Mouse (Mus musculus): ENCODE results near the gene Coa7. TPM values are rescaled to one million over a fixed set of nuclear protein-coding genes. Genes with fewer than 3 reads are reported as not detected.

The Coa7 gene
- total RNA-seq, 2 experiments from 2014 or later = 33.6 to 35.8 TPM

DNA sequence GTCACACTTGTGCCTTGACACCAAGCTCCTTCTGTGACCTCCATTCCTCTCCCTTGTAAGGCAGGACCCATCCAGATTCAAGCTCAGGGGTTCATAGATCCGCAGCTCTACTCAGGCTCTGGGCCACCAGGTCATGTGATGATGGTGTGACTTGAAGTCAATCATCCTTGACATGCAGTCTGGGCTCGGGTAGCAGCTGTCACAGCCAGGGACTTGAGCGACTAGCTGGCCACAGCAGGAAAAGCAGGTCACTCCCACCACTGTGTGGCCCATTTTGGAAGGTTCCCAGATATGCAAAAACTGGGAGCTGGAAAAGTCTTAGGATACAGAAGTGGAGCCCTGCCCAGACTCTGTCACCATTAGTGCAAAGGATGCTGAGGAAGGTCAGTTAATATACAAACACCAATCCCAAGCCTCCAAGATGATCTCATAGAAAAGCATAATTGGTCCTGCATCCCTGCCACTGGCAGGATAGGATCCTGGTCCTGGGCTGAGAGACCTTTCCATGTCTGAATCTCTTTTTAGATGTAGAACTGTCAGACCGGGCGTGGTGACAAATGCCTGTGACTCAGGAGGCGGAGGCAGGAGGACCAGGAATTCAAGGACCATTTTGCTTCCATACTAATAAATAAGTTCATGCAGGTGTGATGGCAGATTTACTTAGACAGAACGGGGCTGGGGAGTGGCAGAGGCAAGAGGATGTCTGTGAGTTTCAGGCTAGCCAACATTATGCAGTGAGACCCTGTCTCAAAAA, 7.1 kb upstream of the Coa7 start:
- no peak for TF ChIP-seq CTCF (IDR thresholded peaks at IDR 0.05)
- intact Hi-C loops (cut with DNase I) = loop anchor here (2.0 kb wide), 1 partner anchor 46 kb away; no protein-coding TSS in a partner anchor
- Histone ChIP-seq H3K27ac (no peak overlapping the region; the same call in 1 of the 2 replicates), H3K4me3 (no peak overlapping the region)
- DNase-seq = peak; percentile 59

DNA sequence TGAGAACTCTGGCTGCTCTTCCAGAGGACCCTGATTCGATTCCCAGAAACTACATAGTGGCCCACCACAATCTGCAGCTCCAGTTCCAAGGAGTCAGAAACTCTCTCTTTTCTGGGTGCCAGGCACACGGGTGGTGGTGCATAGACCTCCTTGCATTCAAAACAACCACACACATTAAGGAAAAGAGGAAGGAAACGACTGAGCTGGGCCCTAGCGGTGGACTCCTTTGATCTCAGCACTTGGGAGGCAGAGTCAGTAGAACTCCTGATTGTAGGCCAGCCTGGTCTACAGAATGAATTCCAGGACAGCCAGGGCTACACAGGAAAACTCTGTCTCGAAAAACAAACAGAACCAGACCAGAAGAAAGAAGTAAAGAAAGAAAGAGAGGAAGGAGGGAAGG, 4.4 kb upstream of the Coa7 start:
- Histone ChIP-seq H3K4me3 (no peak overlapping the region), H3K27ac (peak overlapping the region; percentile 77)
- TF ChIP-seq CTCF (IDR thresholded peaks at IDR 0.05) = no peak
- intact Hi-C loops (cut with DNase I) = no loop called here
- no peak for DNase-seq

DNA sequence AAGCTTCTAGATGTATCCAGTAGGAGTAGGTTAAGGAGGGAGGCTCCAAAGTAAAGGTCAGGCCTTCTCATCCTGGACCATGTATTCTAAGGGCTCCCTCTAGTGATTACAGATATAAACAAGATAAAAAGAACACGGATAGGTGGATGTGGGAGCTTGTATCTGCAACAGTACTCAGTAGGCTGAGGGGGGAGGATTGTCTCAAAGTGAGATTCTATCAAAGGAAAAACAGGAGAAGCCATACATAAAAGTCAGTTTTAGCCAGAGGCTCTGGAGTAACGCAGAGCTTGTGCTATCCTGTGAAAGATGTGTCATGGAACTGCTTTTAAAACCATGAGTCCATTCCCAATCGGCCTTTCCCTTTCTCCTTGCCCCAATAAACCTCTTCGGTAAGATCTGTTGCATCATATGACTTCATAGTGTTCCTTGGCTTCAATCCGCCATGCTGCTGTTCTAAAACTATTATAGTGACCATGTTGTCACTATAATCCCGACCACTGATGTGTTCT, 815 bp upstream of the Coa7 start:
- peak; percentile 69 for TF ChIP-seq CTCF (IDR thresholded peaks at IDR 0.05)
- peak overlapping the region; percentile 96 for H3K27ac ChIP-seq
- H3K4me3 ChIP-seq = peak overlapping the region; percentile 92
- no peak for DNase-seq
- intact Hi-C loops (cut with DNase I) = loop anchor here (5.0 kb wide), 2 partner anchors 75 to 160 kb away; partner anchors contain the start of gene Echdc2

DNA sequence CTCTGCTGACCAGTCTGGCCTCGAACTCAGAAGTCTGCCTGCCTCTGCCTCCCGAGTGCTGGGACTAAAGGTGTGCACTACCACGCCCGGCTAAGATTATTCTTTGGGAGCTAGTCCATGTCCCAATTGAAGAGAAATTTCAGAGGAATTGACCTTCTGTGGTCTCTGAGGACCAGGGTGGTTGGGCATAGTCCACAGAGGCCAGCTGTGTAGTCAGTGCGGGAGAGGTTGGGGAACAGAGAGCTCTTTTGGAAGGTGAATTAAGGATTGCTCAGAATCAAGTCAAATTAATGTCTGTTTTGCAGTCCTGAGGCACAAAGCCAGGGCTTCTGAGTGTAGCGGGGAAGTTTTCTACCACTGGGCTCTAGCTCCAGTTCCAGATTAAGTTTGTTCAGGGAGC, 1.9 kb downstream of the Coa7 start:
- TF ChIP-seq CTCF (IDR thresholded peaks at IDR 0.05) = no peak
- intact Hi-C loops (cut with DNase I) = loop anchor here (5.0 to 10.0 kb wide), 3 partner anchors 78 to 285 kb away; partner anchors contain the start of genes Cc2d1b and Echdc2
- H3K4me3 ChIP-seq = no peak overlapping the region
- no peak overlapping the region for H3K27ac ChIP-seq
- DNase-seq = no peak

DNA sequence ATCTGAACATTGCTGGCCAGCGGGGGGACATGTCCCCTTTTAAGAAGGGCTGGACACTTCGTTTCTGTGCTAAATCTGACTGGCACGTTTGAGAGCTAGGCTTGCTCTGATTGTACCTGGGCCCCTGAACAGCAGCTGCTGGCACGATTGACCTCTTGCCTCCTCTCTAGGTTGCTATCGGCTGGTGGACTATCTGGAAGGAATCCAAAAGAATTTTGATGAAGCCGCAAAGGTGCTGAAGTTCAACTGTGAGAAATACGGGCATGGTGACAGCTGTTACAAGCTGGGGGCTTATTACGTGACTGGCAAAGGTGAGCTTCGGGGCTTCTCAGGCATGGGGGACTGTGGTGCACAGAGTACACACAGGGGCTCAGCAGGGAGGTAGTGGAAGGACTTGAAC, 4.1 kb downstream of the Coa7 start:
- intact Hi-C loops (cut with DNase I) = loop anchor here (10.0 kb wide), 1 partner anchor 283 kb away; the partner anchor contains the start of gene Cc2d1b

DNA sequence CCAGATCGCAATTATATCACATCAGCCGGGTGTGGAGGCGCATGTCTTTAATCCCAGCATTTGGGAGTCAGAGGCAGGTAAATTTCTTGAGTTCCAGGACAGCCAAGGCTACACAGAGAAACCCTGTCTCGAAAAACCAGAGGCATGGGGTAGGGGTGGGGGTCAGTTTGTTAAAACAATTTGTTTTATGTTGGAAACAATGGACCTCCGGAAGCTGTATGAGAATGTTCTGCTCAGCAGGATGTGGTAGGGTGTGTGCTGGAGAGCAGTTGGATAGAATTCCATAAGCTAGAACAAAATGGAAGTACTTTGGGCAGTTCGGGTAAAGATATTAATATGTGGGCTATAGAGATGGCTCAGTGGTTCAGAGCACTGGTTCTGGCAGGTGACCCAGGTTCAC, 7.5 kb downstream of the Coa7 start:
- peak overlapping the region; percentile 63 for H3K27ac ChIP-seq

More for the DNA sequence above, 4.1 kb downstream of the Coa7 start:
- Histone ChIP-seq H3K27ac (no peak overlapping the region), H3K4me3 (no peak overlapping the region)
- TF ChIP-seq CTCF (IDR thresholded peaks at IDR 0.05) = no peak
- DNase-seq = no peak

DNA sequence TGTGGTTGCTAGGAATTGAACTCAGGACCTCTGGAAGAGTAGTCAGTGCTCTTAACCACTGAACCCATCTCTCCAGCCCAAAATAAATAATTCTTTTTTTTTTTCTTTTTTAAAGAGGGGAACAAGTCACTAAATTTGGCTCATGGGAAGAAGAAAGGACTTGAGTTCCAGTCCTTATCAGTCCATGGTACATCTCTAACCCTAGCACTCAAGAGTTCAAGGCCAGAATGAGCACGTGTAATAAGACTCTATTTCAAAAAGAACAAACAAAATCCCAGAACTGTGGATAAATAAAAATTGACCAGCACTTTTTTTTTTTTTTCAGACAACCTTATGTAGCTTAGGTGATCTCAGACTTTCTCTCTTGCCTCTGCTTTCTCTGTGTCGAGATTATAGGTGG, 8.8 kb downstream of the Coa7 start:
- Histone ChIP-seq H3K27ac (no peak overlapping the region), H3K4me3 (no peak overlapping the region)
- no peak for TF ChIP-seq CTCF (IDR thresholded peaks at IDR 0.05)
- intact Hi-C loops (cut with DNase I) = loop anchor here (5.0 to 10.0 kb wide), 2 partner anchors 236 to 278 kb away; partner anchors contain the start of gene Cc2d1b
- no peak for DNase-seq

More for the DNA sequence above, 7.5 kb downstream of the Coa7 start:
- DNase-seq = no peak
- intact Hi-C loops (cut with DNase I) = loop anchor here (5.0 to 10.0 kb wide), 2 partner anchors 237 to 279 kb away; partner anchors contain the start of gene Cc2d1b
- H3K4me3 ChIP-seq = no peak overlapping the region
- no peak for TF ChIP-seq CTCF (IDR thresholded peaks at IDR 0.05)

DNA sequence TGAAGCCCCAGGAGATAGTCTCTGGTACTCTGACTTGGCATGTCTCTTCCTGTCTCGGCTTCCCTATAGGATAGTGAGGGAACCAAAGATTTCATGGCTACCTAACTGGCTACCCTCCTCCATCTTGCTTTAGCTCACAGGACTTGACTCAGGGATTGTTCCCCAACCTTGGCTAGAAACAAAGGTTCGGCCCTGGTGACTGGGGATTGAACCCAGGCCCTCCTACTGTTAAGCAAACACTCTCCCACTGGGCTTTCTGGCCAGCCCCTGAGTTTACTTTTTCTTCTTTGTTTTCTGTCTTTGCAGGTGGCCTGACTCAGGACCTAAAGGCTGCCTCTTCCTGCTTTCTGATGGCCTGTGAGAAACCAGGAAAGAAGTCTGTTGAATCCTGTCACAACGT, 9.9 kb downstream of the Coa7 start:
- Histone ChIP-seq H3K27ac (no peak overlapping the region), H3K4me3 (no peak overlapping the region)
- TF ChIP-seq CTCF (IDR thresholded peaks at IDR 0.05) = no peak
- no peak for DNase-seq
- intact Hi-C loops (cut with DNase I) = loop anchor here (2.0 to 10.0 kb wide), 3 partner anchors 151 to 277 kb away; partner anchors contain the start of gene Cc2d1b

DNA sequence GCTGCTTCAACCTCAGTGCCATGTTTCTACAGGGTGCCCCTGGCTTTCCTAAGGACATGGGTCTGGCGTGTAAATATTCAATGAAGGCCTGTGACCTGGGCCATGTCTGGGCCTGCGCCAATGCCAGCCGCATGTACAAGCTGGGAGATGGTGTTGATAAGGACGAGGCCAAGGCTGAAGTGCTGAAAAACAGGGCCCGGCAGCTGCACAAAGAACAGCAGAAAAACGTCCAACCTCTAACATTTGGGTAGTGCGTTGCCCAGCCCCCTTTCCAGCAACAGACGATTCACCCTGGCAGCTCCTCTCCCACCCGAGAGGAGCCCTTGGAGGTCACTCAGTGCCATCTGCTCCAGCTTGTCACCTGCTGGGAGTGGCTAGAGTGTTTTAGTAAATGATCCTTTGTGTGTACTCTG, 10.4 kb downstream of the Coa7 start:
- DNase-seq = no peak
- Histone ChIP-seq H3K4me3 (no peak overlapping the region), H3K27ac (no peak overlapping the region; the same call in 1 of the 2 replicates)
- intact Hi-C loops (cut with DNase I) = loop anchor here (2.0 to 10.0 kb wide), 3 partner anchors 150 to 276 kb away; partner anchors contain the start of gene Cc2d1b
- no peak for TF ChIP-seq CTCF (IDR thresholded peaks at IDR 0.05)

DNA sequence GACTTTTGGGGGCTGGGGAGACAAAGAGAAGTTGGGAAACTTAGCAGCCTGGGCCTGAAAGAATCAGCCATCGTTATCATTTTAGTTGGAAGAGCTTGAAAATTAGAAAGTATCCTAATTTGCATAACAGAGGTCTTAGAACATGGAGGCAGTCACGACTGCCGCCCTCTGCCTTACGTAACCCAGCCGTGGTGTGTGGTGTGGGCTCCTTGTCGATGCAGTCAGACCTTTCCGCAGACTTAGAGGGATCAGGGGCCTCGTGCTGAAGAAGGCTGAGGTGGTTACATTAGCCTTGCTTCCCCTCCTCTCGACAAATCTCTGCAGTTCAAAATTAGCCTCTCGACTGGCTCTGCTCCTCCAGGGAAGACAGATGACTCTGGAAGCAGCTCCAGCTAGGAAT, 10.9 kb downstream of the Coa7 start:
- no peak overlapping the region for H3K4me3 ChIP-seq
- intact Hi-C loops (cut with DNase I) = loop anchor here (2.0 to 10.0 kb wide), 3 partner anchors 150 to 276 kb away; partner anchors contain the start of gene Cc2d1b
- DNase-seq = no peak

DNA sequence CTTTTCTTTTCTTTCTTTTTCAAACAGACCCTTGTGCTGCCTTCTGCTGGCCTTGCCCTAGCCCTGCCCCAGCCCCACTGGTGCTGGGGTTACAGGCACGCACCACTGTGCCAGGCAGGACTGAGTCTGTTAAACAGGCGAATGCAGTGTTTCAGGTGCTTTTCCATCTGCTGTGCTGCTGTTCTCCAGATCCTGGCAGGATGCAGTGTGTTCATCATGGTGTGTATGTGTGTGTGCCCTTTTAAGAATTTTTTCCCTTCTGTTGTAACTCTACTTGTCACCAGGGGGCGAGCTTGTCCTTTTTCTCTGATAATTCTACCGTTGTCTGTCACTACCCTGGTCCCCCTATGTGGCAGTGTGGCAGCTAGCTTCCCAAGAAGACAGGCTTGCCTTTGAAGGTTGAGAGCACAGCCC, 11.3 kb downstream of the Coa7 start:
- peak overlapping the region; percentile 20; the same call in 1 of the 2 replicates for H3K27ac ChIP-seq
- intact Hi-C loops (cut with DNase I) = loop anchor here (2.0 to 10.0 kb wide), 3 partner anchors 150 to 276 kb away; partner anchors contain the start of gene Cc2d1b
- DNase-seq = peak; percentile 49

More for the DNA sequence above, 10.9 kb downstream of the Coa7 start:
- H3K27ac ChIP-seq = peak overlapping the region; percentile 20; the same call in 1 of the 2 replicates
- TF ChIP-seq CTCF (IDR thresholded peaks at IDR 0.05) = no peak

DNA sequence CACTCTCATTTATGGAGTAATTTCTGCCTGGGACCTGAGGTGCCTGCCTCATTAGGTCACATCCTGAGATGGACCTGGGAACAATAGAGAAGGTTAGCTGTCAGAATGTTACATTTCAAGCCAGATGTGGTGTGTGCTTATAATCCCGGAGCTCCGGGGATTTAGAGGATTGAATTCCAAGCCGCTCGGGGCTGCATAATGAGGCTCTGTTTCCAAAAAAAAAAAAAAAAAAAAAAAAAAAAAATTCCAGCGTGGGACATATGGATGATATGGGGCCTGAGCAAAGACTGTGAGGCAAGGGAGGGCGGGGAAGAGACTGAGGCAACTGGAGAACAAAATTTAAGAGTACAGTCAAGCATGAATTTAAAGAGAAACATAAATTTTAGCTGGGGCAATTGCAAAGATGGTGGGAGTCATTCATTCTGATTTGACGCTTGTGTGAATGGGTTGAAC, 16.7 kb downstream of the Coa7 start:
- TF ChIP-seq CTCF (IDR thresholded peaks at IDR 0.05) = no peak
- no peak for DNase-seq
- peak overlapping the region; percentile 56 for H3K27ac ChIP-seq
- intact Hi-C loops (cut with DNase I) = loop anchor here (5.0 kb wide), 2 partner anchors 63 to 118 kb away; partner anchors contain the start of gene Gpx7
- H3K4me3 ChIP-seq = no peak overlapping the region

More for the DNA sequence above, 11.3 kb downstream of the Coa7 start:
- TF ChIP-seq CTCF (IDR thresholded peaks at IDR 0.05) = peak; percentile 75
- H3K4me3 ChIP-seq = no peak overlapping the region
